Mouse (Mus musculus) embryonic fibroblast, embryonic 13.5 days (primary cell): Measurements from ENCODE around the gene Rftn1. TPM values are rescaled to one million over a fixed set of nuclear protein-coding genes. Genes with fewer than 3 reads are reported as not detected.
A peak's percentile ranks its signal among the peaks of the same experiment; 100 is the strongest.
"Not testable (repeated sequence)": the region's sequence is repeated elsewhere in the genome, so short reads cannot be mapped to it uniquely, and the experiment has no call there.

Source experiments
- H3K27ac ChIP-seq: 2 replicates; pipeline ENCODE4 v1.5.1; 2012; ENCODE audit warnings: low read length, control low read depth, inconsistent platforms; ENCODE audit not compliant: insufficient read depth
- H3K4me1 ChIP-seq: 2 replicates; pipeline ENCODE4 v1.6.1; 2011; ENCODE audit warnings: low read length; ENCODE audit not compliant: control insufficient read depth, insufficient read depth
- H3K4me3 ChIP-seq: 2 replicates; pipeline ENCODE4 v1.5.1; 2011; ENCODE audit warnings: mild to moderate bottlenecking, control low read depth, low read length; ENCODE audit not compliant: insufficient read depth
- CTCF ChIP-seq: IDR thresholded peaks from 2 replicates; pipeline ENCODE4 v1.5.1; 2011; ENCODE audit warnings: mild to moderate bottlenecking, control low read depth, low read length, moderate library complexity, borderline replicate concordance; ENCODE audit not compliant: insufficient read depth
- POLR2A ChIP-seq: IDR thresholded peaks from 2 replicates; pipeline ENCODE4 v1.6.1; 2011; ENCODE audit warnings: low read depth, mild to moderate bottlenecking, control low read depth, low read length, moderate library complexity
- polyA plus RNA-seq: library from polyadenylated mRNA; stranded (reverse); fragments of >200 nt; gene quantifications from 2 replicates; pipeline ENCODE4 v1.2.4, GENCODE M21; 2011; ENCODE audit warnings: low read depth; ENCODE audit not compliant: missing spikeins, insufficient read length

The Rftn1 gene
- polyA plus RNA-seq, 1 experiment = 15.1 TPM

GRCm38 (mm10) chr17:50117461-50117860 is 73.0 kb downstream of the Rftn1 start:
- TF ChIP-seq POLR2A = no peak
- no peak for TF ChIP-seq CTCF
- H3K4me3 ChIP-seq = no peak overlapping the region
- H3K27ac ChIP-seq = no peak overlapping the region
- 0 out of 2 replicates have a peak, but pooled peaks cover 3% of the 10 kb centered on the region for H3K4me1 ChIP-seq

DNA sequence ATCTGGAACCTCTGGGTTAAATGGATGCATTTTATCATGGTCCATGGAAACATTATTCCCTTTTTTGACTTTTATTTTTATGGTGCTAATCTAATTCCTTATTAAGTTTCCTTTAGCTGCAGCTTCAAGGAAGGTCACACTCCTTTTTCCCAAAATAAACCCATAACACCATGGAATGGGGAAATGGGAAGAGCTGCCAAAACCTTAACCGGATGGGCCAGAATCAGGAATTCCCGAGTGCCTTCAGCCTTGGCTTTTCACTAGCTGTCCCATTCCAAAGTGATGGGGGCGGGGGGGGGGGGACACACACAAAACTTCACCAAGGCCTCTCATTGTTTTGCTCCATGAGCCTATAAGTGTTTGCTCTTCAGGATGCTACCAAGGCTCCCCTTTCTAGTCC is 73.5 kb downstream of the Rftn1 start:
- Histone ChIP-seq H3K27ac (no peak overlapping the region), H3K4me3 (no peak overlapping the region), H3K4me1 (0 out of 2 replicates have a peak, but pooled peaks cover 4% of the 10 kb centered on the region)
- TF ChIP-seq CTCF = no peak
- no peak for TF ChIP-seq POLR2A

- H3K27ac ChIP-seq, H3K4me3 ChIP-seq, H3K4me1 ChIP-seq: not testable (repeated sequence)
These were observed 74.1 kb downstream of the Rftn1 start for GRCm38 (mm10) chr17:50116401-50116800.

DNA sequence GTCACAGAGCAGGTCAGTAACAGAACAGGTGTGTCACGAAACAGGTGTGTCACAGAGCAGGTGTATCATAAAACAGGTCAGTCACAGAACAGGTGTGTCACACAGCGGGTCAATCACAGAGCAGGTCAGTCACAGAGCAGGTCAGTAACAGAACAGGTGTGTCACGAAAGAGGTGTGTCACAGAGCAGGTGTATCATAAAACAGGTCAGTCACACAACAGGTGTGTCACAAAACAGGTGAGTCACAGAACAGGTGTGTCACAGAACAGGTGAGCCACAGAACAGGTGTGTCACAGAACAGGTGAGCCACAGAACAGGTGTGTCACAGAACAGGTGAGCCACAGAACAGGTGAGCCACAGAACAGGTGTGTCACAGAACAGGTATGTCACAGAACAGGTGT is 74.8 kb downstream of the Rftn1 start:
- not testable (repeated sequence) for H3K4me3 ChIP-seq, H3K4me1 ChIP-seq, H3K27ac ChIP-seq

GRCm38 (mm10) chr17:50114659-50115058 is 75.8 kb downstream of the Rftn1 start:
- Histone ChIP-seq H3K4me1 (peaks cover 13% of the 10 kb centered on the region), H3K4me3 (no peak overlapping the region), H3K27ac (no peak overlapping the region)
- TF ChIP-seq POLR2A (no peak), CTCF (no peak)

DNA sequence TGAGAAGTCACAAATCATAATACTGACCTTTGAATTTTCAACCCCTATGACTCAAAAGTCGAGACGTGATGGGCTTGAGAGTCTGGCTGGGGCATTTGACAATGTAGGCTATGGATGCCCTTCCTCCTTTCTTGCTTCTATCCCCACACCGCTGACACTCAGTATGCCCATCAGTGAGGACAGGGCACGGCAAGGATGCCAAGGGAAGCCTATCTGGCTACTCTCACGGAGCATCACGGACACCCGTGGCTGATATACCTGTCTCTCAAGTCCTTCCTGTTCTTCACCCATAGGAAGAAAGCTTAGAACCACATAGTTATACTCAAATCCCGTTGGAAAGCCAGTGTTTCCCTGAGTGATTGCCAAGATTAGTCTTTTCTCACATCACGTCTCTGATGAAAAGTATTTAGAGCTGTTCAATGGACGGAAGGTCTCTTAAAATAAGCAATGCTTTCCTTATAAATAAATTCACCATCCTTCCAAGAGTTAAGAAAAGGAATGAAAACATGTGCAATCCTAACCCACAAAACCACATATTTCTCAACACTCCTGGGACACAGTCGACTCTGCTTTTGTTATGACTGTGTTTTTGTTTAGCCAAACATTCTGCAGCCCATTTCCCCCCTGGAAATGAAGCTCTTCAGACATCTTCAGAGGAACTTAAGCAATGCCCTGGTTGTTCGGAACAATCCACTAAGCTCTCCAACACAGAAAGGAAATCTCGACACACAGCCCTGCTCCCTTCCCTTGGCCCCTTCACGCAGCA is 79.6 kb downstream of the Rftn1 start:
- H3K27ac ChIP-seq = peak overlapping the region; percentile 91
- H3K4me3 ChIP-seq = no peak overlapping the region
- peaks cover 11% of the 10 kb centered on the region for H3K4me1 ChIP-seq
- TF ChIP-seq CTCF = no peak
- TF ChIP-seq POLR2A = no peak

GRCm38 (mm10) chr17:50106811-50107210 is 83.7 kb downstream of the Rftn1 start:
- peaks cover 9% of the 10 kb centered on the region for H3K4me1 ChIP-seq
- TF ChIP-seq POLR2A = no peak
- no peak for TF ChIP-seq CTCF
- no peak overlapping the region for H3K27ac ChIP-seq
- H3K4me3 ChIP-seq = no peak overlapping the region

DNA sequence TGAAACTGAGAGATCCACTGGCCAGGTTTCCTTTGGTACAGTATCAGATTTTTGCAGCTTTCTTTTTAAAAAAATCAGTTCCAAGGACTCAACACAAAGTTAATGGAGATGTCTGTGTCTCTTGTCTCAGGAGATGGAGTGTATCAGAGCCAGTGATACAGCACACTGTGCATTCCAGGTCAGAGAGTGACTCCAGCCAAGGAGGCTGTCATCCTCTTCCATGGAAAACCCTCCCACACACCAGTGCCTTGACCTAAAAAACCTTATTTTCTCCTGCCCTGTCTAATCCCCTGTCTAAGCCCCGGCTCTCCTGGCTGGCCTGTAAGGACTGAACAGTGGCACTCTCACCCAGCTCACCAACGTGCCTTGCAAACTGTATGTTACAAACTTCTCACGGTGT is 86.3 kb downstream of the Rftn1 start:
- Histone ChIP-seq H3K4me1 (peaks cover 2% of the 10 kb centered on the region; the same call in 1 of the 2 replicates), H3K4me3 (no peak overlapping the region), H3K27ac (no peak overlapping the region)
- TF ChIP-seq CTCF = no peak
- TF ChIP-seq POLR2A = no peak

DNA sequence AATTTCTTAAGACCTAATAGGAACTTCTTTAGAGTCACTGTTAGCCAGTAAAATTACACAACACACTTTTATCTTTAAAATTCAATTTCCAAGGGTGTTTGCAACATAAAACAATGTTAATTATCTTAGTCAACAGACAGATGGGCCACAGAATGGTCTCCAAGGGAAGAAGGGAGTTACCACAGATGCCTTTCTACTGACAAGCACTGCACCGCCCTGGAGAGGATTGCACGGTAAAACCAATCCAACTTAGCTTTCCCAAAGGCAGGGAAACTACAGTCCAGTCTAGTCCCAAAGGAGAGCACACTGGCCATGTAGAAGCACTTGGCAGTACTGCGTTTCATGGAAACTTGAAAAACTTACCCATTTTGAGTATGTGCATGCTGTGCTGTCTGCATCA is 89.1 kb downstream of the Rftn1 start:
- H3K27ac ChIP-seq = peak overlapping the region; percentile 5; the same call in 1 of the 2 replicates
- H3K4me3 ChIP-seq = no peak overlapping the region
- TF ChIP-seq POLR2A (no peak), CTCF (no peak)
- peaks cover 2% of the 10 kb centered on the region for H3K4me1 ChIP-seq

DNA sequence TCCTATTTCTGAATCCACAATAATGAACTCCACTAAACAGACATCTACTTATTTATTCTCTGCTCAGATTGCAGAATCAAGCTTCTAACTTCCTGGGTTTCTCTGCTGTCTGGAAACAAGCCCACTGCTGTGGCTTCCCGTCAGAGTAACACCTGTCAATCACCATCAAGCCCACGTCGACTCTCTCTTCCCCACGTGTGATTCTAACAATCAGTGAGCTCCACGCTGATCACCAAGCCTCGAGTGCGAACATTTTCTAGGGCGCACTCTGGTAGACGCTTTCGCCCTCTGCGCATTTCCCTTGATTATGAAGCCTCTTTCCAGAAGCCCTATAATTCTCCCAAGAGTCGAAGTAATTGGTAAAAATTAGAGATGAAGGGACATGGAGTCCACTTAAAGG is 90.4 kb downstream of the Rftn1 start:
- Histone ChIP-seq H3K27ac (no peak overlapping the region), H3K4me1 (peaks cover 2% of the 10 kb centered on the region)
- TF ChIP-seq CTCF = no peak
- TF ChIP-seq POLR2A = no peak

DNA sequence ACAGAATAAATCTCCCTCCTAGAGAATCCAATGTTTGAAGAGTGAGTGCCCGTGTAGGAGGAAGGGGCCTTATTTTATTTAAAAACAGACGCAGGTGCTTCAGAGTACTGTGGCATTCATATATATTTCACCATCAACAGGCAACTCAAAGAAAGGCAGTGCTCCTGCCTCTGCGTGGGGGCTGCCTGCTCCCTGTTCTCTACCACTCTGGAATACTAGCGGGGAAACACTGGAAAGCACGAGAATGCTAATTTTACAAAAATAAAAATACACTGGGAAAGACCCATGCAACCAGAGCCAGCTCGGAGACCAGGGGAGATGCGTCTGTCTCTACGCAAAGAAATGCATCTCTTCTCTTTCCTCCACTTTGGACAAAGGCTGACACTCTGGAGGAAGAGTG is 91.1 kb downstream of the Rftn1 start:
- TF ChIP-seq POLR2A (no peak), CTCF (no peak)
- Histone ChIP-seq H3K4me3 (no peak overlapping the region), H3K4me1 (peaks cover 2% of the 10 kb centered on the region), H3K27ac (no peak overlapping the region)

More for the DNA sequence above, 90.4 kb downstream of the Rftn1 start:
- no peak overlapping the region for H3K4me3 ChIP-seq
